Mouse (Mus musculus) heart, adult 18-20 months (tissue): ENCODE data around the gene Ipo5. TPM values are rescaled to one million over a fixed set of nuclear protein-coding genes. Genes with fewer than 3 reads are reported as not detected.

Experiments used
- DNase-seq, 2 experiments: peaks; one replicate each; pipeline ENCODE4 v3.0.0; 2021 to 2022; ENCODE audit warnings: mixed read lengths in 1 of 2
- total RNA-seq, 2 experiments: library from RNA; stranded (reverse); gene quantifications; 2 replicates each; pipeline ENCODE4 v1.2.3; 2021

The Ipo5 gene
- total RNA-seq, 2 experiments from 2014 or later = 114 to 118 TPM

DNA sequence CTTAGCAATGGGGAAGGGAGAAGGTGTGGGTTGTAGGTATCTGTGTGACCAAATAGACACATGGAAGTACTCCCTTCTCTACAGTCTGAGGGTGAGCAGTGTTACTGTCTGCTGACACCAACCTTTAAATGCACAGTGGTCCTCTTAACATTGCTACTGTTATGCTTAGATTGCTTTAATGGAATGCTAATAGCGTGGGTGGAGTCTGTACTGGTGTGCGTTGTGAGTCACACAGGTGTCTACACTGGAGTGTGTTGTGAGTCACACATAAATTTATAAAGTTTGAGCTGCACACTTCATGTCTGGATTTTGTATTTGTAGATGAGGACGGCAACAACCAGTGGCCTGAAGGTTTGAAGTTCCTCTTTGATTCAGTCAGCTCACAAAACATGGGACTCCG, 10.8 kb downstream of the Ipo5 start:
- no peak for DNase-seq

DNA sequence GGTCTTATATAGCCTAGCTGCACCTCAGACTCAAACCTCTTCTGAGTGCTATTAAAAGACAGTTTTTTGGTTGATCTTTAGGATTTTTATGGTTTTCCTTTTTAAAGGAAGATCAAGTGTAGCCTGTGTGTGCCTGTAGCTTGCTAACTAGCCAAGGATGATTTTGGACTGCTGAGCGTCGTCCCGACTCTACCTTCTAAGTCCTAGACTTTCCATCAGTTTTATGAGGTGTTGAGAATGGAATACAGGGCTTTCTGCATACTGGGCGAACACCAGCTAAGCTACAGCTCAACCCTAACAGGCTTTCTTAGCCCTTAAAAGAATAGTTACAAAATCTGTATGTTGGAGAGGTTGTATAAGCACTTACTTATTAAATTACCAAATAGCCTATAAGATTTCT, 13.0 kb downstream of the Ipo5 start:
- DNase-seq = no peak

DNA sequence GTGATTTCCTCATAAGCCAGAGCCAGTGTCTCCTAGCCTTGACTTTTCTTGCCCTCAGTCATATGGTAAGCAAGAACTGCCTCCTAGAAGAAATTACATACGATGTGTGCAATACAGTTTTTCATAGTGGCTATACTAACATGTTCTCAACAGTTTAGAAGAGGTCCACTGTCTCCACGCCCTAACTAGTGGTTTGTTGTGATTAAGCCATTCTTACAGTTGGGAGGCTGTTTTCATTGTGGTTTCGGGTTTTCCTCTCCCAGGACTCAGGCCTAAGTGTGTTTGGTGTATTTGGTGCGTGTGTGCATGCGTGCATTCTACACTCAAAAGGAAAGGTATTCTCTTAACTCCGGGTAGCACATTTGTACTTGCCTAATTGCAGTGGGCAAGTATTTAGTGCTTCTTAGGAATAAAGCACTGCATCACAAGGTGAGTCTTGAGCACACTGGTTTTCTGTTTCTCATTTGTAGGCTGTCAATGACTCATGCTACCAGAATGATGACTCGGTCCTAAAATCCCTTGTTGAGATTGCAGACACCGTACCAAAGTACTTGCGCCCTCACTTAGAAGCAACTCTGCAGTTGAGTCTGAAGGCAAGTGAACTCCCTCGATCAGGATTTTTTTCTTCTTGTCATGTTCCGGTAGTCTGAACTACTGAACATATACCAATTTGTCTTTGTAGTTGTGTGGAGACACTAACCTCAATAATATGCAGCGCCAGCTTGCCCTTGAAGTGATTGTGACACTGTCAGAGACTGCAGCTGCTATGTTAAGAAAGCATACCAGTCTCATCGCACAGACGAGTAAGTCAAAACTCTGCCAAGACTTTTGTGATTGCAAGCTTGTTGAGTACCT, 14.9 kb downstream of the Ipo5 start:
- DNase-seq = no peak

DNA sequence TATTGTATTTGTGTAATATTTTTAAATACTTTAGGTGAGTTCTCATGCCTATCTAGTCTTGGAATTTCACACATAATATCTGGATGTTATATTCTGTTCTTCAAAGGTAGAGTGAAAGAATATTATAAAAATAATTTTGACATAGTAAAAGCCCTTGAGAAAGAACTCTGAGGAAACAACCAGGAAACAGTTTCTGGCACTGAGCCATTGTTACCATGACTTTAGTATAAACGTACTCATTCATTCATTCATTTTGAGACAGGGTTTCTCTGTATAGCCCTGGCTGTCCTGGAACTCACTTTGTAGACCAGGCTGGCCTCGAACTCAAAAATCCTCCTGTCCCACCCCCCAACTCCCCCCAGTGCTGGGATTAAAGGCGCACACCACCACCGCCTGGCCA, 20.2 kb downstream of the Ipo5 start:
- no peak for DNase-seq

DNA sequence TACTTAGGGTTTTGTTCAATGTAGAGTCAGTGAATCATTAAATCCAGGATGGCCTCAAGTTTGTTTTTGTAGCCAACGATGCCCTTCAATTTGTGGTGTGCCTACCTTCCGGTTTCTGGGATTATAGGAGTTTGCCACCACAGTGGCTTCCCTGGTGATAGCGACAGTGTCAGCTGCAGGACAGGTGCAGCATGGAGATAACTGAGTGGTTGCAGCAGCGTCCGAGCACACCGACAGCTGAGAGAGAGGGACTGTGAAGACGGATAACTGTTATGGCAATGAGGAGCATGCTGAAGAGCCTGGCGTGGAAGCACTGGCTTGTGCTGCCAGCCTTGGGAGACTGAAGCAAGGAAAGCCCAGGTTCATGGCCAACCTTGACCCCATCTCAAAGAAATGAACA, 22.6 kb downstream of the Ipo5 start:
- no peak for DNase-seq

DNA sequence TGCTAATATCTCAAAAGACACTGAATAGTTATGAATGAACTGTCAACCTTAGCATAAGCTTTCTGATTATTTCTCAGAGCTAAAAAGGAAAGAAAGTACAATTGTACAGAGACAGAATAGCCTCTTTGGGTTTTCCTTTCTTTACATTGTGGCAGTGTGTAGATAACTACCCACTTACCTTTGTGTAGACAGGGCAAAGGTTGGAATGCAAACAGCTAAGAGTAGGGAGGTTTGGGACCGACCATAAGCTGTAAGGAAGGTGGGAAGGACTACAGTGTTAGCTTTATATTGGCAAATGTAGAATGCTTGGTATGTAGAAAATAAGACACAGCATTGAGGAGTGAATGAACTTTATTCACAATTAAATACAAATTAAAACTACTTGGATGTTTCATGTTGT, 26.1 kb downstream of the Ipo5 start:
- no peak for DNase-seq

DNA sequence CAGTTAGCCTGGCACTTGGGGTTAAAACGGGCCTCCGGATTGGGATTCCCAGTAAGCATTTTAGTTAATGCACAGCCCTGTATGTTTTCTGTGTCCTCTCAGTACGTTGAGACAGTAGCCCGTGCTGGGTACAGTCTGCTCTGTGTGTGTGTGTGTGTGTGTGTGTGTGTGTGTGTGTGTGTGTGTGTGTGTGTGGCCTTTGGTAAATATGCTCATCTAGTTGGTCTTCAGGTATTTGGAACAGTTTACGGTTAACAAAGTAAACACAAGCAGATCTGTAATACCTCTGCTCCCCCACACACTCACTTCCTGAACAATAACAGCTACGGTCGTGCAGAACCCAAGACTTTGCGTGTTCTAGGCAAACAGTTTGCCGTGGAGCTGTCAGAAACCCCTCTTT, 31.8 kb downstream of the Ipo5 start:
- DNase-seq = no peak

DNA sequence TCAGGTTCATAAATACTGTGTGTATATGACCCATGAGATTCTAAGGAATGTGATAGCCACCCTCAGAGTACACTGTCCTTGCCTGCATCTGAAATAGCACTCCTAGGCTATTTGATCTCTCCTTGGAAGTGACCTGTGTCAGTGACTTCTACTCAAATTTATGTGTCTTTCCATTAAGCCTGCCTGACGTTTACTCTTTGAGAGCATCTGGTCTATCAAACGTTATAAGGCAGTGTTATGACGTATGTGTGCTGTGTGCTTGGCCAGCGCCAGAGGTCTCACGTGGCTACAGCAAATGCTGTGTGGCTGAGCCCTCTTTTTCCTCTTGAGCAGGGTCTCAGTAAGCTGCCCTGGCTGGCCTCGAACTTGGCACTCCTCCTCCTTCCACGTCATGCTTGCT, 34.1 kb downstream of the Ipo5 start:
- DNase-seq = no peak

DNA sequence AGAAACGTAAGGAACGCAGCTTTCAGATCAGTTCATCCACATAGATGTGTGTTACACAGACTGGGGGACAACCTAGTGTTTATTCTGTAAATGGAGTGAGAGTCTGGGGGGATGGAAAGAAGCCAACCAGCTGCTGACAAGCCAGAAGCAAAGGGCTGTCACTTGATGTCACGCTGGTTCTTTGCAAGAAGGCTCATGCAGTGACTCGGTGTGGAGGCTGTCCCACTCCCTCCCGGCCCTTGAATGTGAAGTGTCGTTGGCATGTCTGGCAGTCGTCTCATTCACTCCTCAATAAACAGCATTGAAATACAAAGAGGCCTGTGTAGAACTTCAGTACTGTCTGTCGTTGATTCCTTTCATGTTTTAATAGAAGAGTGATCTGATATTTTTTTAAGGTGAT, 36.1 kb downstream of the Ipo5 start:
- no peak for DNase-seq

DNA sequence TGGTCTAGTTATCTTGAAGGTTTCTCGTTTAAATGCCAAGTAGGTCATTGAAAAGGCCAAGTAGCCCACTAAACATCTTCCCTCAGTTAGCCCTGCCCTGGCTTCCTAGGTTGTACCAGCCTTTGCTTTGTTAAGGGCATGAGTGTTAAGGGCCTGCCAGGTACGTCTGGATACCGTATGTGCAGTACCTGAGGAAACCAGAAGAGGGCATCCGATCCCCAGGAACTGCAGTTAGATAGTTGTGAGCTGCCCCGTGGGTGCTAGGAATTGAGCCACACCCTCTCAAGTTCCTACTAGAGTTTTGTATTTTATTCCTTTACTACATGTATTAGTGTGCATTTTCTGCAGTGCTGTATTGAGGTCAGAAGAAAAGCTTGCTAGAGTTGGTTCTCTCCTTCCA, 38.0 kb downstream of the Ipo5 start:
- no peak for DNase-seq

DNA sequence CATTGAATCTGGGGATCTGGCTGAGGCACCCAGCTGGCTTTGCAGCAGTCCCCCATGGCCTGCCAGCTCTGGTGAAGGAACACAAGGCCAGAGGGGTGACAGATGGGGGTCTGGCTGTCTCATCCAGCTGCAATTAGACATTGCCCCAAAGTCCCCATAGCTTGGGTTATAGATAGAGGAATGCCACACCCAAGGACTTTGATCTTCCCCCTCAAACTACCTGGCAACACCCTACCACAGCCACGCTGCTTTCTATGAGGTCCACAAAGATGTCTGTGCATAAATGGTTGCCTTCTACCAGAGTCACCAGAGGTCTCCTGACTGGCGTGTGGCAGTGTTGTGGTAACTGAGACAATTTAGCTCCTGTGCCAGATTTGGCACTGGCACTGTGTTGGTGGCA, 39.0 kb downstream of the Ipo5 start:
- DNase-seq = no peak

DNA sequence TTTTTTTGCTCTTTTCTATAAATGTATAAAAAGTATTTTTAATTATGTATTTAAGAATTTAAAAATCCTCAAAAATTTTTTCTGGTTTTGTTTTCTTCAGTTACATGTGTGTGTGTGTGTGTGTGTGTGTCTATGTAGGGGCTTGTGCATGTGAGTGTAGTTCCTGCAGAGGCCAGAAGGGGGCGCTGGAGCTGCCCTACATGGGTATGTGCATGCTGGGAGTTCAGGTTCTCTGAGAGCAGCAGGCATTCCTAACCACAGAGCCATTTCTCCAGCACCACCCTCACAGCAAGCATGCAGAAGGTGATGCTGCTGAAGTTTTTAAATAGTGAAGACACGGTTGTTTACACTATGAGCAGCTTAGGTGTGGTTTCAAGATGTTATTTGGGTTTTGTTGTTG, 41.4 kb downstream of the Ipo5 start:
- no peak for DNase-seq

DNA sequence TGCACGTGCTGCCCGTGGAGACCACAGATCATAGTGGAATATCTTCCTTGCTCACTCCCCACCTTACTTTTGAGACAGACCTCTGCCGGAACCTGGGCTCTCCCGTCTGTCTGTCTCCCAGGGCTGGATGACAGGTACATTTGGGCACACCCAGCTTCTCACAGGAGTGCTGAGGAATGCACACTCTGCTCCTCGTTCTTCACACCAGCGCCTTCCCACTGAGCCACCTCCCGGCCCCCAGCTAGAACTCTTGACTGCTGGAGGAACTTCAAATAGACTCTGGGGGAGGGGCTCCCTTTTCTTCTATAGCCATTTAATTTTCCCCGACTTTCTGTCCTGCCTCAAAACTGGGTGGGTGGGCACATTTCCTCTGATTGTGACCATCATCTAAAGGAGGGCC, 49.5 kb downstream of the Ipo5 start:
- no peak for DNase-seq

DNA sequence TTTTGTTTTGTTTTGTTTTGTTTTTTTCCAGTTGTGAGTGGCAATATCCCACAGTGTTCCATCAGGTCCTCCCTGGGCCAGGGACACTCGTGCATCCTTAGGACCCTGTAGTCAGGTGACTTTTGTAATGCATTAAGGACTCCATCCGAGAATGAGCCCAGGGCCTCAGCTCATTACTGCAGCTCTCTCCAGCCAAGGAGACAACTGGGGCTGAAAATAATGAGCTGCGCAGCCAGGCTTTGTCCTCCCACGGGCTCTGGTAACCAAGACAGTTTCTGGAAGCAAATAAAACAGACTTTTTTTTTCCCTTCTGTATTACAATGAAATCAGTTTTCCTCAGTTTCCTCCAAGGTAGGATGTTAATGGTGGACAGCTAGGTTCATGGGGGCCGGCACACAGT, 50.0 kb downstream of the Ipo5 start:
- no peak for DNase-seq

DNA sequence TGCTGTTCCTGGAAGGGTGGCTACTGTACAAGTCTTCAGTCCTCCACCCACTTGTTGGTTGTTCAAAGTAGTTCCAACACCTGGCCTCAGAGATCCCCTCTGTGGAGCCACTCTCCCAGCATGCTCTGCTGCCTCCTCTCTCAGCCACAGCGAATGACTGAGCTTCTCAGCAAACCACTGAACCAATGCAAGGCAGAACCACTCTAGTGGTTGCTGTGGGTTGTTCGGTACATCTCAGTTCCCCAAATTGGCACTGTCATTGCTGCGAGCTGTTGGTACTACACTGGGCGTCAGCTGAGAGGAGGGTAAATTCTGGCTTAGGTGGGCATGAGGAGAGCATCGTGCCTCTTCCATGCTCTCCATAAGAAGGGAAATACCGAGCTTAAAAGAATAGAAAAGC, 56.0 kb downstream of the Ipo5 start:
- no peak for DNase-seq

DNA sequence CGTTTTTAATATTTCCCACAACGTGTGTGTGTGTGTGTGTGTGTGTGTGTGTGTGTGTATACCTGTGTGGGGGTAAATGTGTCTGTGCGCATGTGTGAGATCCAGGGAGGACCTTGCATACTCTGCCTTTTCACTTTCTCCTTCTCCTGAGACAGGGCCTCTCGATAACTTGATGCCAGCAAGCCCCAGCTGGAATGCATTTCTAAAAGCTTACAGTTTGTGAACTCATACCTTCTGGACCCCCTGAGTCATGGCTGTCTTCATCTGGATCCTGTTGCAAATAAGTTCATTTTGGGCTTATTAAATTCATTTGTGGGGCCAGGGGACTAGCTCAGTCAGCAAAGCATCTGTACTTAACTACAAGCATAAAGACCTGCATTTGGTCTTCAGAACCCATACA, 57.7 kb downstream of the Ipo5 start:
- DNase-seq = no peak

DNA sequence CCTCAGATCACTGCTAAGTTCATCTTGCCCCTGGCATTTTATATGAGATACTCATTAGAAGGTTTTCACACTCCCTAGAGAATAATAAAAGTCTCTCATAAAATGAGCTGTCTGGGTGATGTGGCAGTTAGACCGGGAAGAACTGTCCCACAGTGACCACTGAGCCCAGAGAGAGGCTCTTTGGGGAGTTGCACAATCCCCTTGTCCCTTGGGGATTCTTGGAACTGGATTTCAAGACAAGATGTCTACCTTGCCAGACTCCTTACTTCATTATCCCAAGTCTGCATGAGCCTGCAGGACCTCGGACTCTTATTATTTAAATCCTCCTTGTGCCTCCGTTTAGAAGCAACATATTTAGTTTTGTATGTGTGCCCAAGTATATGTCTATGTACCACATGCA, 58.6 kb downstream of the Ipo5 start:
- DNase-seq = no peak

DNA sequence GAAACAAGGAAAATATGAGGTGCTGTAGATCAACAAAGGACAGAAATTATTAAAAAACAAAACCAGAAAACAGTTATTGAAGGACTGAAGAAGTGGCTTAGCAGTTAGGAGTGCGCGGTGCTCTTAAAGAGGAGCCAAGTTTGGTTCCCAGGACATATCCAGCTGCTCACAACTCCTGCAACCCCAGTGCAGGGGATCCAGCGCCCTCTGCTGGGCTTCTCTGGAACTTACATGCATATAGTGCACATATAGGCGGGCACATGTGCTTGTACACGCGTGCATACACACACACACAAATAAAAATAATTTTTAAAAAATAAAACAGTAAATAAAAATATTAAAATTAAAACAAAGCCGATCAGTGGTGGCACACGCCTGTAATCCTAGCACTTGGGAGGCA, 59.6 kb downstream of the Ipo5 start:
- DNase-seq = peak in 1 of 2 experiments; percentile 5

DNA sequence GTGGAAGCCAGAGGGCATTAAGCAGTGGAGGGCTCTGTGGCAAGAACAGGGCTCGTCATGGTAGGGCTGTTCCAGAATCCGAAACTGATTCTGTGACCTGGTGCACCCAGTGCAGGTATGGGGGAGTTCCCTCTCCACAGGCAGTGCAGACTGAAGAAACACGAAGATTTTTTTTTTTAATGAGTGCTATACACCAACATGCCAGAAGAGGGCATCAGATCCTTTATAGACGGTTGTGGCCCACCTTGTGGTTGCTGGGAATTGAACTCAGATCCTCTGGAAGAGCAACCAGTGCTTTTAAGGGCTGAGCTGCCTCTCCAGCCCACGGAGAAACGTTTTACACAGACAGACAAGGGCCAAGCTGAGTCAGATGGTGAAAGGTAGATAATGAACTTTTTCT, 60.3 kb downstream of the Ipo5 start:
- DNase-seq = no peak

DNA sequence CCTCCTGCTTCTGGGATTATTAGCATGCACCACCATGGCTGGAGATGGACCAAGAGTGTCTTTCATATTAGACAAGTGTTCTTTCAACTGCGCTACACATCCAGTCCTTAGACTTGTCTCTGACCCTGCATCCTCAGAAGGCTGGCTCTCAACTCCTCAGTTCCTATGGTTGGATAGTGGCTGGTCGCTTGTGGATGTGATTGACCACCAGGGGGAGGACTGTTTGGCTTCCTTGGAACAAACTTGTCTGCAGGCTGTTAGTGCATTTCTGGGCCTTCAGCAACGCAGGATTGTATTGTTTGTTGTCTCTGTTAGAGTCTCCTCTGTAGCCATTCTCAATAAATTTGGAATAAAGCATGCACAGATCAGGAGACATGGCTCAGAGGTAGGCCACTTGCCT, 68.5 kb downstream of the Ipo5 start:
- peak; percentile 9 to 49 for DNase-seq

DNA sequence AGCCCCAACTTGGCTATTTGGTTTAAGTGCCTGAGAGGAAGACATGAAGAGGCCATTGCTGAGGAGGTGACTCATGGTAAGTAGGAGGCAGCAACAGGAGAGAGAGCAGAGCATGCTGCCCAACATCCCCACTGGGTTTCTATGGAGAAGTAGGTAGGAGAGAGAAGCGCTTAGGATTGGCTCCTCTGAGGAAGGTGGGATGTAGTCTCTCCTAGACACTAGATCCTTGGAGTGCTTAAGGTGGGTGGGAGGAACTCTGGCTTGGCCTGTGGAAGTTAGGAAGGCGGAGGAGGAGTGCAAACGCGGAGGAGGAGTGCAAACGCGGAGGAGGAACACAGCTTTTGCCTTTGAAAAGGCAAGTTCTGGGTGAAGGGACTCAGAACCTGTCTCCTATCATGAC, 78.1 kb downstream of the Ipo5 start:
- no peak for DNase-seq
